Mouse (Mus musculus) testis, postnatal 10 days (tissue): ENCODE results near the gene Odc1.

ENCODE experiments used
- DNase-seq: peaks from one replicate; pipeline ENCODE4 v3.0.0; 2021; ENCODE audit warnings: low spot score

The Odc1 gene

GRCm38 (mm10) chr12:17551208-17551995 is 6.8 kb downstream of the Odc1 start:
- DNase-seq = no peak

- DNase-seq = no peak
Observed at GRCm38 (mm10) chr12:17552420-17552819, 7.8 kb downstream of the Odc1 start.

GRCm38 (mm10) chr12:17552949-17553348 is 8.4 kb downstream of the Odc1 start:
- no peak for DNase-seq

- no peak for DNase-seq
Observed at GRCm38 (mm10) chr12:17553627-17554026, 9.0 kb downstream of the Odc1 start.

GRCm38 (mm10) chr12:17554200-17554951 is 9.8 kb downstream of the Odc1 start:
- peak; percentile 97 for DNase-seq

- peak; percentile 91 for DNase-seq
Observed at GRCm38 (mm10) chr12:17556430-17557343, 12.1 kb downstream of the Odc1 start.

- DNase-seq = no peak
Observed at GRCm38 (mm10) chr12:17557344-17557966, 12.9 kb downstream of the Odc1 start.

- DNase-seq = no peak
Observed at GRCm38 (mm10) chr12:17557967-17558345, 13.4 kb downstream of the Odc1 start.

- no peak for DNase-seq
Observed at GRCm38 (mm10) chr12:17562396-17562795, 17.8 kb downstream of the Odc1 start.

- DNase-seq = no peak
Observed at GRCm38 (mm10) chr12:17565393-17566045, 20.9 kb downstream of the Odc1 start.

- no peak for DNase-seq
Observed at GRCm38 (mm10) chr12:17566046-17566408, 21.4 kb downstream of the Odc1 start.

GRCm38 (mm10) chr12:17568564-17568963 is 24.0 kb downstream of the Odc1 start:
- no peak for DNase-seq

GRCm38 (mm10) chr12:17574591-17574990 is 30.0 kb downstream of the Odc1 start:
- no peak for DNase-seq

GRCm38 (mm10) chr12:17575156-17575910 is 30.7 kb downstream of the Odc1 start:
- DNase-seq = no peak

GRCm38 (mm10) chr12:17576041-17576440 is 31.4 kb downstream of the Odc1 start:
- peak; percentile 46 for DNase-seq

- no peak for DNase-seq
Observed at GRCm38 (mm10) chr12:17578601-17579000, 34.0 kb downstream of the Odc1 start.

- DNase-seq = no peak
Observed at GRCm38 (mm10) chr12:17581001-17581400, 36.4 kb downstream of the Odc1 start.

- no peak for DNase-seq
Observed at GRCm38 (mm10) chr12:17582406-17582805, 37.8 kb downstream of the Odc1 start.

GRCm38 (mm10) chr12:17583860-17584259 is 39.3 kb downstream of the Odc1 start:
- no peak for DNase-seq

GRCm38 (mm10) chr12:17586011-17586410 is 41.4 kb downstream of the Odc1 start:
- no peak for DNase-seq

GRCm38 (mm10) chr12:17588436-17588835 is 43.8 kb downstream of the Odc1 start:
- DNase-seq = no peak
